Mouse (Mus musculus) embryo, embryonic 10.5 days (tissue): ENCODE data around the gene Prrx2.

Experiments
- DNase-seq: peaks from one replicate; pipeline ENCODE4 v3.0.0-alpha.2; 2015; ENCODE audit warnings: low spot score

Gene Prrx2

GRCm38 (mm10) chr2:30870863-30871262 lies 36.1 kb downstream of the Prrx2 start:
- DNase-seq, result no peak

GRCm38 (mm10) chr2:30872669-30873068 lies 37.9 kb downstream of the Prrx2 start:
- peak; percentile 43 for DNase-seq

GRCm38 (mm10) chr2:30874445-30874844 lies 39.7 kb downstream of the Prrx2 start:
- no peak for DNase-seq

- DNase-seq, result no peak
Observed at GRCm38 (mm10) chr2:30875096-30875495, 40.3 kb downstream of the Prrx2 start.

- DNase-seq, result peak; percentile 55
Observed at GRCm38 (mm10) chr2:30875621-30876432, 41.1 kb downstream of the Prrx2 start.

GRCm38 (mm10) chr2:30879481-30879880 lies 44.7 kb downstream of the Prrx2 start:
- DNase-seq, result no peak

- no peak for DNase-seq
Observed at GRCm38 (mm10) chr2:30881215-30881614, 46.4 kb downstream of the Prrx2 start.

GRCm38 (mm10) chr2:30884852-30885373 lies 50.1 kb downstream of the Prrx2 start:
- DNase-seq, result no peak

GRCm38 (mm10) chr2:30885453-30886163 lies 50.8 kb downstream of the Prrx2 start:
- peak; percentile 76 for DNase-seq

GRCm38 (mm10) chr2:30891002-30891401 lies 56.2 kb downstream of the Prrx2 start:
- peak; percentile 88 for DNase-seq

- peak; percentile 66 for DNase-seq
Observed at GRCm38 (mm10) chr2:30893399-30893798, 58.6 kb downstream of the Prrx2 start.

- no peak for DNase-seq
Observed at GRCm38 (mm10) chr2:30893946-30894345, 59.2 kb downstream of the Prrx2 start.

- no peak for DNase-seq
Observed at GRCm38 (mm10) chr2:30897291-30897690, 62.5 kb downstream of the Prrx2 start.

- no peak for DNase-seq
Observed at GRCm38 (mm10) chr2:30899397-30900069, 64.8 kb downstream of the Prrx2 start.

- DNase-seq, result no peak
Observed at GRCm38 (mm10) chr2:30901646-30902160, 66.9 kb downstream of the Prrx2 start.

GRCm38 (mm10) chr2:30902256-30902655 lies 67.5 kb downstream of the Prrx2 start:
- DNase-seq, result no peak

- DNase-seq, result peak; percentile 73
Observed at GRCm38 (mm10) chr2:30902726-30903722, 68.3 kb downstream of the Prrx2 start.

- DNase-seq, result no peak
Observed at GRCm38 (mm10) chr2:30904231-30904630, 69.5 kb downstream of the Prrx2 start.

GRCm38 (mm10) chr2:30904991-30905390 lies 70.2 kb downstream of the Prrx2 start:
- no peak for DNase-seq

GRCm38 (mm10) chr2:30905906-30906305 lies 71.1 kb downstream of the Prrx2 start:
- DNase-seq, result no peak

- DNase-seq, result no peak
Observed at GRCm38 (mm10) chr2:30906641-30907040, 71.9 kb downstream of the Prrx2 start.
